Mouse (Mus musculus) regulatory T cell (primary cell): ENCODE measurements around the gene Ube2g1.
"Not testable (repeated sequence)": the region's sequence is repeated elsewhere in the genome, so short reads cannot be mapped to it uniquely, and the experiment has no call there.

Source experiments
- in situ Hi-C: fragments of 300-600 bp; cut with MboI, MseI; formaldehyde crosslinking; loops from one replicate; pipeline ENCODE4 v1.15.1; 2025; ENCODE audit warnings: high pct_unique_total_duplicates

Ube2g1 gene

DNA sequence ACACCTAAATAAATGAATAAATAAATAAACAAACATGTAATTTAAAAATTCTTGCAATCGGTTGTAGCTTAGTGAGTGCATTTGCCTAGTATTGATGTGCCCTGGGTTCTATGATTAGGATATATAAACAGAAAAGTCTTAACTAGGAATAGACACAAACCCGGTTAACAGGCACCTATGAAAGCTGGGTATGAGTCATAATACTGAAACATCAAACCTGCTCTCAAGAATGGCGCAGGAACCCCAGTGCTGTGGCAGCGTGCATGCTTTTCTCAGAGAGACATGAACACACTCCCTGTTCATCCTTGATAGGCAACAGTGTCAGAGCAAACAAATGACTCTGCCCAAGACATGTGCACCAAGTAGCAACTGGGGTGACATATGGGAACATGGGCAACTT is 9.3 kb upstream of the Ube2g1 start:
- in situ Hi-C loops, result no loop called here

DNA sequence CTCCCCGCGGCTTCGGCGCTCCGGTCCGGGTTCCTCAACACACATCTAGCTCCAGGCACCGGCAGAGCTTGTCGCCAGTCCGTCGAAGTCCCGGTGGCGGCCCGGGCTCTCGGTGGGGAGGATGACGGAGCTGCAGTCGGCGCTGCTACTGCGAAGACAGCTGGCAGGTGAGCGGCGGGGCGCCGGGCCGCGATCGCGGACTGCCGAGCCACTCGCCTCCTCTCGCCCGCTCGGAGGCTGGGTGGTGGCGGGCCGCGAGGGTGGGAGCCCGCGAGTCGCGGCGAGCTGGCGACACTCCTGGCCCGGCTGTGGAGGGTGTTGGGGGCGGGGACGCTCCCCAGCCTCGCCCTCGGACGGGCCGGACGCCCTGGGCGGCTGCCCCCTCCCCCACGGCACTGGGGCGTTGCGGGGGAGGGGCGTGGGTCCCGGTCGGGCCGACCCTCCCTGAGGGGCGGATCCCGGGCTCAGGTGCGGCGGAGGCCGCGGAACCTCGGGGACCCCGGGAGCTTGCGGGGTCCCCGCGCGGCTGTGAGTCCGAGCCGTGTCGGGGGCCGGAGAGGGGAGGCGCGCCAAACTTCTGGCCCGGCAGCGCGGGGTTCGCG is 487 bp downstream of the Ube2g1 start:
- in situ Hi-C loops, result no loop called here

DNA sequence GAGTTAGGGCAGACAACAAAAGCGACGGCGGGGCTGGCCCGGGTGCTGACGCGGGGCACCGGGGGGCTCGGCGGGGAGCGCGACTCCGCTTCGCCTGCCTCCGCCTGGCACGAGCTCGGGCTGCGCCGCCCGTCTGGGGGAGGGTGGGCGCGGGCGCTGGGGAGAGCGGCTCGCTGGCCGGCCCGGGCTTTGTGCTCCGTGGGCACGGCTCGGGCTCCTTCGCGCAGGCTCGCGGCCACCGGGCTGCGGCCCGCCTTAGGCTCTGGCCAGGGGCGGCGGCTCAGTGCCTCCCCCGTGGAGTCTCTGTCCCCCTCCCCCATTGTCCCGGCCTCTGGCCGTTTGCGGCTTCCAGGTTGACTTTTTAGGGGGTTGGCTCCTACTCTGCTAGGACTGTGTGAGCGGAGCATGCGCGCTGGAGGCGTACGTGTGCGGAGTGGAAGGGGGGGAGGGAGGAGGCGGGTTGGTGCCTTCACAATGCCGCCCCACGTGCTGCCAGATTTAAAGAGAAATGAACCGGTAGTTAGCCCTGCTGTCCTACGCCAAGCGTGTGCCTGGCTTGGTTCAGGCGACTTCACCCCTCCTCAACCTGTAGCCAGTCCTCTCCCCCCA is 1.1 kb downstream of the Ube2g1 start:
- in situ Hi-C loops, result no loop called here

DNA sequence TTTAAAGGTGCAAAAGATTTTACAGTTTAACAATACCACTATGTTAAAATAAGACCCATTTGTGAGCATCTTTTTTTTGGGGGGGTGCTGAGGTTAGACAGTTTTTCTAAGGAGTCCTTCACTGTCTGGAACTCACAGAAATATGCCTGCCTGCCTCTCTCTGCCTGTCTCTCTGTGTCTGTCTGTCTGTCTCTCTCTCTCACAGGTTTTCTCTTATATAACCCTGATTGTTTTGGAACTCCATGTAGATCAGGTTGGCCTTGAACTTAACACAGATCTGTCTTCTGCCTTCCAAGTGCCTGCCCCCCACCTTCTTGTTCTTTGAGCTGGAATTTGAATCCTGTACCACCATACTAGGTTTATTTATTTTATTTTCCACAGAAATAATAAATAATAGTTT is 2.2 kb downstream of the Ube2g1 start:
- in situ Hi-C loops, result no loop called here

DNA sequence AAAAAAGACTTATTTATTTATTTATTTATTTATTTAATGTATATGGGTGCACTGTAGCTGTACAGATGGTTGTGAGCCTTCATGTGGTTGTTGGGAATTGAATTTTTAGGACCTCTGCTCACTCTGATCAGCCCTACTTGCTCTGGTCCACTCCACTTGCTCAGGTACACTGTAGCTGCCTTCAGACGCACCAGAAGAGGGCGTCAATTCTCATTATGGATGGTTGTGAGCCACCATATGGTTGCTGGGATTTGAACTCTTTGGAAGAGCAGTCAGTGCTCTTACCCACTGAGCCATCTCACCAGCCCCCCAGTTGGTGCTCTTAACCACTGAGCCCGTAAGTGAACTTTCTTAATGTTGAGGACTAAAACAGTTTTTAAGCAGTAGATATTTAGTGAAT is 7.3 kb downstream of the Ube2g1 start:
- in situ Hi-C loops, result not testable (repeated sequence)

DNA sequence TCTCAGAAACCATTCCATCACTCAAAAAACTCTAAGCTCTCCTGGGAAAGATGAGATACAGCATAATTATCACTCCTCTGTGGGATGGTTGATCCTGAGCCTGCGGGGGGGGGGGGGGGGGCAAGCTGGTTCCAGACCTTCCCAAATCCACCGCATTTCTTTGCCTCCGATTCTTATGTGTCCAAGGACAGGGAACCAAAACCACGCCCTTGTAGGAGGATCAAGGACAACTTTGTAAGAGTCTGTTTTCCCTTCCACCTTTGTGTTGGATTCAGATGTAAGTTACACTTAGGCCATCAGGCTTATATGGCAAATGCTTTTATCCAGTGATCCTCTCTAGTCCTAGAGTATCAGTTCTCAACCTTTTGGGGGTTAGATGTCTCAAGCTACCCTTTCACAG is 8.8 kb downstream of the Ube2g1 start:
- in situ Hi-C loops, result no loop called here

DNA sequence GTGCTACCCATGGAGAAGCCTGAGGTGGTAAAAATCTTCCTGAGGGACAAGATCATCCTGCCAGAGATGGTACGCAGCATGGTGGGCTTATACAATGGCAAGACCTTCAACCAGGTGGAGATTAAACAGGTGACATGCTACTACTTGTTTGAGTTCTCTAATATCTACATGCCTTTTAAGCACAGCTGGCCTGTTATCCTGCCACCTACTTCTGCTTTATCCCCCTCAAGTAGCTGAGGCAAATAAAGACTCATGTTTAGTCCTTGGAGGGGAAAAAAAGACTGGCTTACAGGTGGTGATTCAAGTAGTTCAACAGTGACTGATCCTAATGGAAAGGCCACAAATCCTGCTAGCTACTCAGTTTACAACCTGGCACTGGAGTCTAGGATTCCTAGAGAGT is 11.4 kb downstream of the Ube2g1 start:
- in situ Hi-C loops, result no loop called here

DNA sequence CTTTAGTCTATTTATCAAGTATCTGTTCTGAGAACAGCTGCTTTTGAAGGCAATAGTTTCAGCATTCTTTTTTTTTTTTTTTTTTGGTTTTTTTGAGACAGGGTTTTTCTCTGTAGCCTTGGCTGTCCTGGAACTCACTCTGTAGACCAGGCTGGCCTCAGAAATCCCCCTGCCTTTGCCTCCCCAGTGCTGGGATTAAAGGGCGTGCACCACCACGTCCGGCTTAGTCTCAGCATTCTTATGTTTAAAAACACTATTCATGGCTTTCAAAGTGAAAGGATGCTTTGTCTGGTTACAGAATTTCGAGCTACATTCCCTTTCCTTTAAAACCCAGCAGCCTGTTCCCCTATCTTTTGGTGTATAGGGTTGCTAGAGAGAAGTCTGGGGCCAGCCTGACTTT is 35.6 kb downstream of the Ube2g1 start:
- in situ Hi-C loops, result no loop called here

DNA sequence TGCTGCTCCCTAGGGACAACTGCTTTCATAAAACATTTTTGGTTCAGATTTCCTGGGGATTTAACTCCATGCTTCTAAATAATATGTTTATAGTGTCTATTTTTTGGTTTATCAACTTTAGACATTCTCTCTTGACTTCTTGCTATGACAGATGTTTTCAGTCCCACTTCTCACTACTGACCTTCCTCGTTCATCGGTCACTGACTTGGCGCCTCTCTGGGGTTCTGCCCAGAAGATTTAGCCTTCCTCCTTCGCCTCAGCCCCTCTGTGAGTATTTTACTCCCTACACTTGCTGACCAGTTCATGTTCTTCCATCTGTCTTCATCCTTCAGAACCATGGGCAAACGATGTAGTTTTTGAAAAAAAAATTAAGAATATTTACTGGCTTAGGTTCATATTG is 38.3 kb downstream of the Ube2g1 start:
- in situ Hi-C loops, result no loop called here

DNA sequence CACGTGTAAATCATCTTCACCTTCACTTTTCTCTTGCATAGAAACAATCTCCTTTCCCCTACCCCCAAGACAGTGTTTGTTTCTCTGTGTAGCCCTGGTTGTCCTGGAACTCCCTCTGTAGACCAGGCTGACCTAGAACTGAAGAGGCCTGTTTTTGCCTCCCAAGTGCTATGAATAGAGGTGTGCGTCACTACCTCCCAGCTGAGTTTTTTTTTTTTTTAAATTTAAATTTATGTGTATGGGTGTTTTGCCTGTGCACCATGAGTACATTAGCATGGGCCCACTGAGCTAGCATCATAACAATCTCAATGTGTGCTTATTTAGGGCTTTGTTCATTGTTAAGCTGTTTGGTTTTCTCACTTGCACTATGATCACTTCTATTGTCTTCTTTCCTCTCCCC is 43.3 kb downstream of the Ube2g1 start:
- in situ Hi-C loops, result no loop called here

DNA sequence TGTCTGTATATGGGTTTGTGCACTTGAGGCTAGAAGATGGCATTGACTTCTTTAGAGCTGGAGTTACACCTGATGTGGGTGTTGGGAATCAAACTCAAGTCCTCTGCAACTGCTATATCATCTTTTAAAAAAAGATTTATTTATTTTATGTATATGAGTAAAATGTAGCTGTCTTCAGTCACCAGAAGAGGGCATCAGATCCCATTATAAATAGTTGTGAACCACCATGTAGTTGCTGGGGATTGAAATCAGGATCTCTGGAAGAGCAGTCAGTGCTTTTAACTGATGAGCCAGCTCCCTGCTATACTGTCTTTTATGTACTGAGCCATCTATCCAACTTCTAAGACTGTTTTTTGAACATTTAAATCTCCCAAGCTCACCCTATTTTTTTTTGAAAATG is 52.8 kb downstream of the Ube2g1 start:
- in situ Hi-C loops, result no loop called here

DNA sequence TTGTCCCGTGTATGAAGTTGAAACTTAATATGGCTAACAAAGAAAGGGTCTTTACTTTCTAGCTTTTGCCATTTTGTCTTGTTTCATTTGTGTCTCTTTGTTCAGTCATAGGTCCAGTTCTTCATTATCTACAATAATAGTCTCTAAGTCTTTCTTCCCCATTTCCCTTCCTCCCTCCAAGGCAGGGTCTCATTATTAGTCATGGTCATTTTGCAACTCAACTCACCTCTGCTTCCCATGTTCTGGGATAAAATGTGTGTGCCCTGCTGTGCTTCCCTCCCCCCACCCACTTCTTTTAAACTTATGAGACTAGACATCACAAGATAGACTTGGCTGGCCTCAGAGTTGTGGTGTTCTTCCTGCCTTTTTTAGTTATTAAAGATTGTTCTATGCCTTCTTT is 53.3 kb downstream of the Ube2g1 start:
- in situ Hi-C loops, result no loop called here

DNA sequence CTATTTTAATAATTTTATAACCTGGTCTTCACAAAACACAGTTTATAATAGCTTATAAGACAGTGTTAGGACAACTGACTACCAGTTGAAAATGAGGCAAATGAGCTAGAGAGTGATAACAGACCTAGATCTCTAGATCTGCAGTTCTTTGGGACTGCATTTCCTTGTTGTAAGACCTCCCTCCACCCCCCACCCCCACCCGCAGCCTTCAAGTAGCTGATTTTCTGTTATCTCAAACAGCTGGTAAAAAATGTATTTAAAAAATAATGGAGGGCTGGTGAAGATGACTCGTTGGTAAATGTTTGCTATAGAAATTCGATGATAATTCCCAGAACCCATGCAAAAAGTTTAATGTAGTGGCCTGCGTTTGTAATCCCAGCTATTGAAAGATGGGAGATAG is 57.6 kb downstream of the Ube2g1 start:
- in situ Hi-C loops, result no loop called here

DNA sequence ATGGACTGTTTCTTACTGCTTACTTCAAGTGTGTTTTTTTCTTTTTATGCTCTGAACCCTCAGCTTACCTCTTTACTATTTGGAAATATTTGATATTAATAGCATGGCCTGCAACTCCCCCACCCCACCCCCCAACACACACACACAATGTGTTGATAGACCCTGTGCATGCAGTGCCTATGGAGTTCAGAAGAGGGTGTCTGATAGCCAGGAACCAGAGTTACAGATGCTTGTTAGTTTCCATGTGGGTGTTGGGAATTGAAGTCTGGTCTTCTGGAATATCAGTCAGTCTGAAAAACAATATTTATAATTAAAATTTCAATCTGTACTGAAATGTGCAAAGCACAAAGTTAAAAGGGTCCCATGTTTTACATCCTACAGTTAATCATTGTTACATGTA is 63.6 kb downstream of the Ube2g1 start:
- in situ Hi-C loops, result no loop called here

DNA sequence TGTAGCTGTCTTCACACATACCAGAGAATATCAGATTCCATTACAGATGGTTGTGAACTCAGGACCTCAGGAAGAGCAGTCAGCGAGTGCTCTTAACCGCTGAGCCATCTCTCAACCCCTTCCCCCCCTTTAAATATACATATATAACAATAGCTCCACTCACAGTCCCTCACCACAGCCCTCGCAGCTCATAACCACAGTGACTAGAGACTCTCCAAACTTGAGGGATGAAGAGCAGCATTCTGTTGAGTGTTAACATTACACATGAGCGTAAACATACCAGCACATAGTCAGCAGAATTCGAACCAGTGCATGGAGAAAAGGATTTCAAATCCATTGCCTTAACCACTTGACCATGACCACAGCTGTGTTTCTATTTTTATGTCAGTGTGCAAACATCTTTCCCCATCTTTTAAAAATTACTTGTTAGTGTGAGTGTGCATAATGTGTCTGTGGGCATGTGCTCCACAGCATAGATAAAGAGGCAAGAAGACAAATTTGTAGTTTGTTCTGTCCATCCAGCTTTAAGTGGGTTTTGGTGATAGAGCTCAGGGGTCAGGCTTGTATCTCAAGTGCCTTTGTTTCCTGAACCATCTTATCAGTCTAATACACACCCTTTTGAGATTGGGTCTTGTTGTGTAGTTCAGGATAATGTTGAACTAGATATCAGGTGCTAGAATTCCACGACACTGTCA is 64.4 kb downstream of the Ube2g1 start:
- in situ Hi-C loops, result no loop called here

DNA sequence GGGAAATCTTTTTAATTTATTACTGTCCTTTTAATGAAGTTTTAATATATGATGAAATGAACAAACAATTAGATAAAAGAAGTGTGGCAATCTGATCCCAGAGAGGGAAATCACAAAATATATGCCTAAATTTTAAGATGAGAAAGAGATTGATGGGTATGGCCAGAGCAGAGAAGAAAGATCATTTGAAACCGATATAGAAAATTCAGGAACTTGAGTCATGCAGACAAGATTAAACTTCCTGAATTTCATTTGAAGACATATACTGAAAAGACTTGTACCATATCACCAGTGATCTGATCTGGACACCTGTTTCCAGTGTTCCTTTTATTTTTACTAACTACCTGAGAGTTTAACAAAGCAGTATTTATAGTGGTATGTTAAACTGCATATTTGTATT is 65.4 kb downstream of the Ube2g1 start:
- in situ Hi-C loops, result no loop called here

DNA sequence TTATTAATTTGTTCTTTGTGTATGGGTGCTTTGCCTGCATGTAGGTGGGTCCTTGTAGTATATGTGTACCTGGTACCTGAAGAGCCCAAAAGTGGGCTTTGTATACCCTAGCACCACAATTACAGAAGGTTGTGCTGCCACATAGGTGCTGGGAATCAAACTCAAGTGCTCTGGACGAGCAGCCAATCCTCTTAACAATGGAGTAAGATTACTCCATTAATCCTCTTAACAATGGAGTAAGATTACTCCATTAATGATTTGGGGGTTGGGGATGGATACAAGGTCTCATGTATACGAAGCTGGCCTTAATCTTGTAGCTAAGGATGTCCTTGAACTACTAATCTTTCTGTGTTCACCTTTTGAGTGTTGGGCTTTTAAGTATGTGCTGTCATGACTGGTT is 68.2 kb downstream of the Ube2g1 start:
- in situ Hi-C loops, result no loop called here

DNA sequence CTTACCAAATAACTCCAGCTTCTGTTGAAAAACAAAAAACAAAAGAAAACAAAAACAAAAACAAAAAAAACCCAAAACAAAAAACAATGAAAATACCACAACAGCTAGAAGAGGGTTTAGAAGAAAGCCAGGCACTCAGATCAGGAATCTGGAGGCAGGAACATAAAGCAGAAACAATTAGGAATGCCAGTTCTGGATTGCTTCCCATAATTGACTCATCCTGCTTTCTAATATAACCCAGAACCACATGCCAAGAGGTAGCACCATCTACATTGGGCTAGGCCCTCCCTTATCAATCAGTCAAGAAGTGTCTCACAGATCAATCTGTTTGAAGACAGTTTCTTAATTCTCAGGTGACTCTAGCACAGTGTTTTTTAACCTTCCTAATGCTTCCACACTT is 73.6 kb downstream of the Ube2g1 start:
- in situ Hi-C loops, result no loop called here

DNA sequence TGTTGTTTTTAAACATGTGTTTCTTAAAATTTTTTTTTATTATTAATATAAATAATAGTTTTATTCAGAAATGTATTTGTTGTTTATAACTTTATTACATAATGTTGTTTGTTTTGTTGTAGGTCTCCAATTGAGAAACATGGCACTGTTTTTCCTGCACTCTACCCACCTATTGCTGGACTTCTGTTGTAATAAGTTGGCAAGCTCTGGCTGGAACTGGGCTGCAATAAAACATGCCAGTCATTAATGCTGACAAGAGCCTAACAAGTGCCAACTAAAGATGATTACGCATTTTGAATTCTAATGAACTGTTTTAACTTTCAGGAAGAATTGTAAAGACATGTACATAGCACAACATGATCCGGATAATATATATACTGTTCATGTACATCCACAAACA is 76.3 kb downstream of the Ube2g1 start:
- in situ Hi-C loops, result no loop called here

DNA sequence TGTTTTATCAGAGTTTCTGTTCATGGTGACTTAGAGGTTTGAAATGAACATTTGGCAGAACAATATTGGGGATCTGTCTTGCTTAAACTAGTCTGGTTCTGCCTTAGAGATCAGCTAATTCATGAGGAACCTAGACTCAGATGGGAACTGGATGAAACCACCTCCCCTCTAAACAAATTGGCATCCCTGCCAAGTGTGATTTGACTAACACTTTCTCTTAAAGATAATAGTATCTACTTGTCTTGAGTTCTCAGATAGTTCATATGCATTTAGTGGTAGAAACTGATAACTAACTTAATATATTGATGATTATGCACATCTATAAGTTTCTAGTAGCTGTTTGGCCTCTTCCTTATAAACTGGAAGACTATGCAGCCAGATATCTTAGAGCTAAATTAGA is 79.6 kb downstream of the Ube2g1 start:
- in situ Hi-C loops, result loop anchor here (5.0 kb wide), 1 partner anchor 64 kb away; no protein-coding TSS in a partner anchor

DNA sequence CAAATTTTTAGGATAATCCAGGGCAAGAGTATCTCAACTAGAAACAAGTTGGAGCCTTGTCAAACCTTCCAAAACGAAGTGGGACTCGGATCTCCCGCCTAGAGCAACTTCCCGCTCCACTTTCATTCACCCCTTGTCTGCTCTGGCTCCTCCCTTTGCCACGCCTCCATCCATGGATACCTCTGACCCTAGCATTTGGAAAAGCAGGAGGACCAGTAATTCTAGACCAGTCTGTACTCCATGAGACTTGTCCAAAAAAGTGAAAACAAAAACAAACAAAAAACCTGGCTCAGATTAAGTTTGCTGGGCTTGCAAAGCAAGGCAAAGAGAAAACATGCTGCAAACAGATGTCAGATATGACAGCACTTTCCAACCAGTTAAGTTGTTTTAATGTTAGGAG is 81.2 kb downstream of the Ube2g1 start:
- in situ Hi-C loops, result loop anchor here (5.0 kb wide), 1 partner anchor 66 kb away; no protein-coding TSS in a partner anchor

DNA sequence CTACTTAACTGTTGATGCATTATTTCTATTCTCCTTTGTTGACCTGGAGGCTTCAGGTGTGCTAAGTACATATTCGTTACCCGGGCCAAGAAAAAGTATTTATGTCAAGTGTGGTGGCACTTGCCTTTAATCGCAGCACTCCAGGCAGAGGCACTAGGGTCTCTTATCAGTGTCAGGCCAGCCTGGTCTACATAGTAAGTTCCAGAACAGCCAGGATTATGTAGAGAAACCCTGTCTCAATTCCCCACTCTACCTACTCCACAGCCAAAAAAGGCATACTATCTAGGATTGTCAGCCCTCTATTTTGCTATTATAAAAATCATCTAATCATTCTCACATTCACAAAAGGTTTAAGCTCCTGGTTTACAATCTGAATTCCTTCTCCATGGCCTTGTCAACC is 82.0 kb downstream of the Ube2g1 start:
- in situ Hi-C loops, result loop anchor here (5.0 kb wide), 1 partner anchor 67 kb away; no protein-coding TSS in a partner anchor
